Mouse (Mus musculus) thymus, adult 2 months (tissue): Measurements from ENCODE around the gene Mrpl52. TPM values are rescaled to one million over a fixed set of nuclear protein-coding genes. Genes with fewer than 3 reads are reported as not detected.

Experiments used
- DNase-seq: peaks from one replicate; pipeline ENCODE4 v3.0.0; 2021
- H3K27ac ChIP-seq: fragments of 200-500 bp; 2 replicates; pipeline ENCODE4 v1.5.1; 2012; ENCODE audit warnings: low read length, control low read depth; ENCODE audit not compliant: control insufficient read depth, insufficient read depth
- H3K27me3 ChIP-seq: fragments of 200-500 bp; 2 replicates; pipeline ENCODE4 v1.6.1; 2012; ENCODE audit warnings: mild to moderate bottlenecking, low read length, moderate library complexity, mixed read lengths; ENCODE audit not compliant: control insufficient read depth, insufficient read depth
- H3K36me3 ChIP-seq: fragments of 200-500 bp; 2 replicates; pipeline ENCODE4 v1.6.1; 2012; ENCODE audit warnings: mild to moderate bottlenecking, low read length, moderate library complexity; ENCODE audit not compliant: control insufficient read depth, insufficient read depth
- H3K4me1 ChIP-seq: fragments of 200-500 bp; replicated peaks from 2 replicates; pipeline ENCODE4 v1.6.1; 2012; ENCODE audit warnings: low read length; ENCODE audit not compliant: control insufficient read depth, insufficient read depth
- H3K4me3 ChIP-seq: fragments of 200-500 bp; 2 replicates; pipeline ENCODE4 v1.5.1; 2012; ENCODE audit warnings: mild to moderate bottlenecking, low read length, control low read depth, moderate library complexity; ENCODE audit not compliant: control insufficient read depth, insufficient read depth
- CTCF ChIP-seq: fragments of 200-500 bp; IDR thresholded peaks from 2 replicates; pipeline ENCODE4 v1.5.1; 2012; ENCODE audit warnings: mild to moderate bottlenecking, control low read depth, low read length, moderate library complexity, borderline replicate concordance; ENCODE audit not compliant: control insufficient read depth, poor library complexity, insufficient read depth; ENCODE audit errors: extremely low read depth
- POLR2A ChIP-seq: fragments of 200-500 bp; IDR thresholded peaks from 2 replicates; pipeline ENCODE4 v1.6.1; 2012; ENCODE audit warnings: mild to moderate bottlenecking, low read length, control low read depth, moderate library complexity; ENCODE audit not compliant: control insufficient read depth, poor library complexity, insufficient read depth; ENCODE audit errors: extremely low read depth
- WGBS: fragments of 180-500 bp; shearing (Covaris S2); methylation state at CpG from one replicate; pipeline ENCODE4 v1.1.7; 2018; 5-methylcytosine and 5-hydroxymethylcytosine counted together
- polyA plus RNA-seq: library from polyadenylated mRNA; depleted of rRNA; stranded (reverse); fragments of >200 nt; gene quantifications from 2 replicates; pipeline ENCODE4 v1.2.3, GENCODE M21; 2012

Gene Mrpl52
- polyA plus RNA-seq, 1 experiment, result 211 TPM

- DNase-seq, result peak; percentile 35
- WGBS, result 67% methylated on average over 5 of the region's 5 CpGs
These were observed 3.3 kb upstream of the Mrpl52 start for GRCm38 (mm10) chr14:54423406-54423805.

GRCm38 (mm10) chr14:54424634-54425033 lies 2.1 kb upstream of the Mrpl52 start:
- H3K4me1 ChIP-seq, result peaks cover 5% of the 10 kb centered on the region
- no peaks in the 10 kb centered on the region for H3K36me3 ChIP-seq
- no peak overlapping the region for H3K4me3 ChIP-seq
- TF ChIP-seq CTCF, result no peak
- TF ChIP-seq POLR2A, result no peak
- no peak for DNase-seq
- WGBS, result 91% methylated on average over 1 of the region's 1 CpGs
- no peaks in the 10 kb centered on the region for H3K27me3 ChIP-seq
- no peak overlapping the region for H3K27ac ChIP-seq

More at GRCm38 (mm10) chr14:54423406-54423805, 3.3 kb upstream of the Mrpl52 start:
- Histone ChIP-seq H3K36me3 (no peaks in the 10 kb centered on the region), H3K4me1 (no peaks in the 10 kb centered on the region; the same call in 1 of the 2 replicates), H3K27ac (no peak overlapping the region), H3K27me3 (no peaks in the 10 kb centered on the region), H3K4me3 (no peak overlapping the region)
- TF ChIP-seq POLR2A (no peak), CTCF (no peak)

GRCm38 (mm10) chr14:54425540-54425939 lies 1.2 kb upstream of the Mrpl52 start:
- WGBS, result 85% methylated on average over 1 of the region's 1 CpGs
- Histone ChIP-seq H3K27ac (no peak overlapping the region), H3K4me3 (no peak overlapping the region), H3K27me3 (no peaks in the 10 kb centered on the region), H3K4me1 (peaks cover 5% of the 10 kb centered on the region), H3K36me3 (no peaks in the 10 kb centered on the region)
- TF ChIP-seq CTCF (no peak), POLR2A (no peak)
- no peak for DNase-seq

GRCm38 (mm10) chr14:54426003-54426688 lies 563 bp upstream of the Mrpl52 start:
- 28% methylated on average over 14 of the region's 14 CpGs for WGBS
- peaks cover 7% of the 10 kb centered on the region for H3K4me1 ChIP-seq
- peak overlapping the region; percentile 56 for H3K4me3 ChIP-seq
- TF ChIP-seq POLR2A (no peak), CTCF (no peak)
- H3K27ac ChIP-seq, result peak overlapping the region; percentile 63
- no peaks in the 10 kb centered on the region for H3K27me3 ChIP-seq
- H3K36me3 ChIP-seq, result no peaks in the 10 kb centered on the region
- no peak for DNase-seq

- peaks cover 6% of the 10 kb centered on the region; the same call in 1 of the 2 replicates for H3K27me3 ChIP-seq
- H3K36me3 ChIP-seq, result no peaks in the 10 kb centered on the region
- H3K4me3 ChIP-seq, result no peak overlapping the region
- 93% methylated on average over 7 of the region's 7 CpGs for WGBS
- no peak for TF ChIP-seq CTCF
- TF ChIP-seq POLR2A, result no peak
- DNase-seq, result no peak
- H3K4me1 ChIP-seq, result peaks cover 19% of the 10 kb centered on the region
- H3K27ac ChIP-seq, result no peak overlapping the region
These were observed 987 bp downstream of the Mrpl52 start for GRCm38 (mm10) chr14:54427696-54428095.

DNA sequence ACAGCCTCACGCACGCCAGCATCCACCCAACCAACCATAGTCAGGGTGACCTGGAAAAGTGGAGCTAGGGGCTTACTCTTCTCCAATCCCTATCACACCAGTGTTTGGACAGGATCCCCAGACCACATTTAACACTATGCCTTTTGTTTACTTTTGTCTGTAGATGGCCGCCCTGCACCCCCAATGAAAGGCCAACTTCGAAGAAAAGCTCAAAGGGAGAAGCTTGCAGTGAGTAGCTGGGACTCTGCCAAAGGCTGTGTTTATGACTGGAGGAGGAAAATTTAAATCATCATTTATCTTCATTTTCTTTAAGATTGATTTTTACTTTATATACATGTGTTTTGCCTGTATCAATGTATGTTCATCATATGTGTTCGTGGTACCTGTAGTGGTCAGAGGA lies 1.7 kb downstream of the Mrpl52 start:
- no peak for TF ChIP-seq CTCF
- TF ChIP-seq POLR2A, result no peak
- H3K36me3 ChIP-seq, result no peaks in the 10 kb centered on the region
- peaks cover 26% of the 10 kb centered on the region for H3K4me1 ChIP-seq
- H3K4me3 ChIP-seq, result no peak overlapping the region
- H3K27me3 ChIP-seq, result peaks cover 6% of the 10 kb centered on the region; the same call in 1 of the 2 replicates
- DNase-seq, result no peak
- 96% methylated on average over 5 of the region's 5 CpGs for WGBS
- no peak overlapping the region for H3K27ac ChIP-seq
